ENCODE assay signal across 8 mouse cellular contexts in the genomic region with DNA sequence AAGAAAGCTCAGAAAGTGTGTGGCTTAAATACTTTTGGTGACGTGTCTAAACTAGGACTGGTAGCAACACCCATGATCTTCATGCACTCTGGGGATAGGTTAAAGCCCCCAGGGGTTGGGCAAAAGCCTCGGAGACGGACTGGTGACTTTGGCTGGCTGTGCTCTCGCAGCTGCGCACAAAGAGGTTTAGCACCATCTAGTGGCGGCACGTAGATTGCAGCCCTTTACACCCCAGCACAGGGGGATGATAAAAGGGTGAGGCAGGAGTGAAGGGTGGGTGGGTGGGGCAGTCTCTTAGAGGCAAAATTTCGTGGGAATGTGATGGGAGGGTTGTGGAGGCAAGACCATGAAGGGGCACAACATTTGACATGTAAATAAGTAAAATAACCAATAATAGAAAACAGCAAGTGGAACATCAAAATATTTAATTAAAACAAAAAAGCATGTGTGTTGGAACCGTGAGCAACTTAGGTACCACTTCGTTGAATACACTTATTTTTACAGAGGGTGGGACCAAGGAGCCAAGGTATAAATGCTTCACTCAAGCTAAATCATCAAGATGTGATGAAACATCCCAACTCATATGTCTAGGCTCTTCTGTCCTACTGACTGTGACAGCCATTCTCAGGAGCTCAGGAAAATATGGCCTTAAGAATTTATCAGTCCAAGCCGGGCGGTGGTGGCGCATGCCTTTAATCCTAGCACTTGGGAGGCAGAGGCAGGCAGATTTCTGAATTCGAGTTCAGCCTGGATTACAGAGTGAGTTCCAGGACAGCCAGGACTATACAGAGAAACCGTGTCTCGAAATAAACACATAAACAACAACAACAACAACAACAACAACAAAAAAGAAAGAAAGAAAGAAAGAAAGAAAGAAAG. TPM values are rescaled to one million over a fixed set of nuclear protein-coding genes. Genes with fewer than 3 reads are reported as not detected.
DNase-seq lines count a peak whose midpoint lies in the region; ATAC-seq and TF ChIP-seq lines count a peak whose summit lies in the region.
"Not testable (repeated sequence)": the region's sequence is repeated elsewhere in the genome, so short reads cannot be mapped to it uniquely, and the experiment has no call there.

No protein-coding gene starts in this region.

- not testable (repeated sequence) for H3K9ac ChIP-seq in hindbrain, embryonic 15.5 days; lung, embryonic 15.5 days

- TF ChIP-seq CTCF in Patski (IDR thresholded peaks at IDR 0.05) = peak; percentile 79

- peak overlapping the region; percentile 35 for H3K4me2 ChIP-seq in hindbrain, embryonic 15.5 days
- peak overlapping the region; percentile 42 for H3K4me2 ChIP-seq in lung, embryonic 15.5 days

- POLR2A ChIA-PET in Patski (lab: Charles Lee) = not testable (repeated sequence)

- in situ Hi-C loops in Patski (cut with MboI; ENCODE audit: low pct_unique_long_range_greater_than_20kb) = loop anchor here (25.0 kb wide), 1 partner anchor 777 kb away; a partner anchor contains a TSS

- CTCF ChIA-PET in Patski (lab: Charles Lee) = not testable (repeated sequence)

- 39% methylated on average over 14 of the region's 16 CpGs for WGBS in hindbrain, embryonic 15.5 days
- 40% methylated on average over 15 of the region's 16 CpGs for WGBS in lung, embryonic 15.5 days

- DNase-seq in Patski (ENCODE audit: low read depth, low spot score) = not testable (repeated sequence)
- DNase-seq in cerebellum, postnatal 4 days (ENCODE audit: low spot score in 2 of 2) = peak; percentile 66 to 77
- DNase-seq in gastrocnemius, postnatal 10 days = peak; percentile 74
- peak; percentile 36 for DNase-seq in layer of hippocampus, adult 9-11 months
- DNase-seq in ovary, postnatal 36 days (ENCODE audit: low spot score) = peak; percentile 73
- peak; percentile 46 to 73 for DNase-seq in thymus, postnatal 10 days (ENCODE audit: low spot score in 2 of 2)

- ATAC-seq in Patski; lung, embryonic 15.5 days (ENCODE audit: borderline replicate concordance, extremely low read depth, low FRiP score, low TSS enrichment): not testable (repeated sequence)
- ATAC-seq in hindbrain, embryonic 15.5 days (ENCODE audit: low FRiP score, low read depth) = peak; percentile 74

- H3K36me3 ChIP-seq in hindbrain, embryonic 15.5 days; lung, embryonic 15.5 days: not testable (repeated sequence)

- H3K4me3 ChIP-seq in hindbrain, embryonic 15.5 days; lung, embryonic 15.5 days: not testable (repeated sequence)

- not testable (repeated sequence) for H3K9me3 ChIP-seq in hindbrain, embryonic 15.5 days; lung, embryonic 15.5 days

- H3K27ac ChIP-seq in hindbrain, embryonic 15.5 days (replicated peaks); lung, embryonic 15.5 days: not testable (repeated sequence)

- not testable (repeated sequence) for H3K4me1 ChIP-seq in hindbrain, embryonic 15.5 days (replicated peaks); lung, embryonic 15.5 days

- not testable (repeated sequence) for H3K27me3 ChIP-seq in Patski
- H3K27me3 ChIP-seq in hindbrain, embryonic 15.5 days = peaks cover 23% of the 10 kb centered on the region
- H3K27me3 ChIP-seq in lung, embryonic 15.5 days = peaks cover 18% of the 10 kb centered on the region

RNA-seq across cellular contexts. Expression of a gene that starts 5.6 kb away (rescaled TPM):
- 9.9 TPM for polyA plus RNA-seq in Patski (2021)
- total RNA-seq in gastrocnemius, postnatal 10 days (2021) = under 1 TPM; 0.21 to 0.43 TPM
- 0.58 and 0.80 TPM in 2 replicates for polyA plus RNA-seq in hindbrain, embryonic 15.5 days (2015; fragmentation: Nextera tagmentation; extraction: Ambion mirVana)
- 0.89 and 1.3 TPM in 2 replicates for polyA plus RNA-seq in lung, embryonic 15.5 days (2015; fragmentation: Nextera tagmentation; extraction: Ambion mirVana)

RNA-seq across cellular contexts. Expression of a gene that starts 5.6 kb away (rescaled TPM):
- polyA plus RNA-seq in Patski (2021) = 2.1 TPM
- total RNA-seq in gastrocnemius, postnatal 10 days (2021) = under 1 TPM; 0.16 to 0.50 TPM
- 0.75 and 1.0 TPM in 2 replicates for polyA plus RNA-seq in hindbrain, embryonic 15.5 days (2015; fragmentation: Nextera tagmentation; extraction: Ambion mirVana)
- polyA plus RNA-seq in lung, embryonic 15.5 days (2015; fragmentation: Nextera tagmentation; extraction: Ambion mirVana) = 8.0 and 10.7 TPM in 2 replicates

RNA-seq across cellular contexts. Expression of a gene that starts 14.9 kb away (rescaled TPM):
- polyA plus RNA-seq in Patski (2021) = 9.3 TPM
- total RNA-seq in gastrocnemius, postnatal 10 days (2021) = 1 to 10 TPM in 1 of 2 experiments, under 1 TPM in 1; 0.52 to 2.8 TPM
- polyA plus RNA-seq in hindbrain, embryonic 15.5 days (2015; fragmentation: Nextera tagmentation; extraction: Ambion mirVana) = 3.4 and 4.7 TPM in 2 replicates
- 18.5 and 23.1 TPM in 2 replicates for polyA plus RNA-seq in lung, embryonic 15.5 days (2015; fragmentation: Nextera tagmentation; extraction: Ambion mirVana)
